Mouse (Mus musculus) frontal cortex, postnatal 10 days (tissue): ENCODE measurements around the gene Ppp1r12a.

Experiments used
- DNase-seq, 2 experiments: peaks; one replicate each; pipeline ENCODE4 v3.0.0; 2022; ENCODE audit warnings: low spot score in 2 of 2, mixed read lengths in 1 of 2

Ppp1r12a gene

GRCm38 (mm10) chr10:108161261-108162256 lies at the start of gene Ppp1r12a:
Gene Ppp1r12a (plus strand): TSS chr10:108162193.
- peak; percentile 92 to 94 for DNase-seq

DNA sequence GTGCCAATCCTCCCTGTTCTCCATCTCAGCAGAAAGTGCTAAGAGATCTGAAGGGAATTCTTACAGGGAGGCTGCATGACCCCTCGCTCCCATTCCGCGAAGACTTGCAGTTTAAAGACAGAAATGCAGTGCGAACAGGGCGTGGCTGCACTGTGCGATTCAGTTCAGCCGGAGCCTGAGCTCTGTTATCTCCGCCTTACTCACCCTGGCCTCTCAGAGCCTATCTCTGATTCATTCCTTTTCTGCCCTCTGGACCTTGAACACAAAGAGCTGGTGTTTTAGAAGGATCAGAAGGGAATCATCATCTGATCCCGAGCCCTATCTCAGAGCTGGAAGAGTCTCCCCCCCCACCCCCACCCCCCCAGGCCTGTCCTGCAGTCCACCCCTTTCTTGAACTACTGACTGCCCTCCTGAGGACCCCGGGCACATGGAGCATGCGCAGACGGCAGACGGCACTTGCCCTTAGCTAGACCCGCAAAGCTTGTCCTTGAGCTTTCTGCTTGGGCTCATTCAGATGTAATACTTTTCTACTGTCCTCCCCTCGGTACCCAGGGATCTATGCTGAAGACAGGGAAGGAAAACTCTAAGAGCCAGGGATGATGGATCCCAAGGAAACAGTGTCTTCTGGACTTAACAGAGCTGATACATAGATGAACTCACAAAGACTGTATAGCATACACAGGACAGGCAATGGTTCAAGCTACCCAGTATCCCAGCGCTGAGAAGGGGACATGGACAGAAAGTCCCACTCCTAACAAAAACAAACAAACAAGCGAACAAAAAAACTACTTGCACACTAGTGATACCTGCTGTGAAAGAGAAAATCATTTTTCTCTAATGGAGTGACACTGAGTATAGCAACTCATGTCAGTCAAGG lies 48.4 kb upstream of the Ppp1r12a start:
- DNase-seq, result no peak

GRCm38 (mm10) chr10:108118200-108119163 lies 43.5 kb upstream of the Ppp1r12a start:
- DNase-seq, result no peak

GRCm38 (mm10) chr10:108119416-108119815 lies 42.6 kb upstream of the Ppp1r12a start:
- DNase-seq, result no peak

DNA sequence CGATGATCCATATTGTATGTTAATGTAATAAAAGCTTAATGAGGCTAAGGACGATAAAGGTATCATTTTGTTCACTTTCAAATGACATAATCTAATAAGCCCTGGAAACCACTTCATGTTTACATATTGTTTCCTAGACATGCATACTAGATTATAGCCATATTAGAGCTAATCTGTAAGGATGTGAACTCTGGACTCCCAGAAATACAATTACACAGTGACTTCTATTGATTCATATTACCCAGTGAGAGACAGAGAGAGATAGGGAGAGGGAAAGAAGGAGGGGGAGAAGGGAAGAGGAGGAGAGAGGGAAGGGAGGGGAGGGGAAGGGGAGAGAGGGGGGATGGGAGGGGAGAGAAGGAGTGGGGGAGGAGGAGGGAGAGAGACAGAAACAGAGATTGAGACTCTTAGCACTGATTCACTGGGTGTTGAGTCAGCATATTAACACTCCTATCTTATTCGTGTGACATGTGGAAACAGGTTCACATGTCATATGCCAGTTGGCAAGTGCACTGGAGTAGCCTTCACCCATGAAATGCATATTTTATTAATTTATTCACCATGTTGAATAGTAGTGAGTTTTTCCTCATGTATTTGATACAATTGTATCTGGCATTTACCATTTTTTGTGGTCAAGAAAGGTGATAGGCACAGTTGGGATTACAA lies 36.9 kb upstream of the Ppp1r12a start:
- no peak for DNase-seq

GRCm38 (mm10) chr10:108129167-108129566 lies 32.8 kb upstream of the Ppp1r12a start:
- no peak for DNase-seq

DNA sequence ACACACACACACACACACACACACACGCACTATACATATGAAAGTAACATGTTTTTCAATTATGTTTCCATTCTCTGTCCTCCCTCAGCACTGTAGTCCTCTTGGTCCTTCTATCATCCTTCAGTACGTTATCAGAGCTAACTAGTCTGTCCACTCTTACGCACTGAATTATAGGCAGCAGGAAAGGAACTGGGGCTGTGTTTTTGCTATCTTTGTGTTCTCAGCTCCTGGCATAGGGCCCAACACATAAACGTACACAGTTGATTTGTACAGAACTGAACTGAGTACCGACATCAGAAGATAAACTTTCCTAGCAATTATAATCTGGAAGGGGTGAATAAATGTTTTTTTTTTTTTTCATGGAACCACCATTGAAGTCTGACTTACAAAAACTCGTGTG lies 30.1 kb upstream of the Ppp1r12a start:
- DNase-seq, result no peak

DNA sequence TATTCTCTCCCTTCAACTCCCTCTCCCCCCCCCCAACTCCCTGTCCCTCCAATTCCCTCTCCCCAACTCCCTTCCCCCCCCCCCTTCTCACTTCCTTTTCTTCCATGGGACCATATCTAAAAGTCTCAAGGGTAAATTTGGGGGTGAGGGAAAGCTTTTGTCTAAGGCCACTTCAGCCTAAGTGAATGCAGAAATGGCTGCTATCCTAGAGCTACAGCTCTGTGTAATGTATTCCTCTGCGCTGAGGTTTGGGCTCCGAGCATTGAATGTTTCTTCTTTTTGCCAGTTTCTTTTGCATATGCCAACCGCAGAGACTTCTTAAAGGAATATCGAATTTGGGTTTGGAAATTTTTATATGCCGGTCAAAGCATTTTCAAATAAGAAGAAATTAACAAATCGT lies 28.7 kb upstream of the Ppp1r12a start:
- DNase-seq, result no peak

DNA sequence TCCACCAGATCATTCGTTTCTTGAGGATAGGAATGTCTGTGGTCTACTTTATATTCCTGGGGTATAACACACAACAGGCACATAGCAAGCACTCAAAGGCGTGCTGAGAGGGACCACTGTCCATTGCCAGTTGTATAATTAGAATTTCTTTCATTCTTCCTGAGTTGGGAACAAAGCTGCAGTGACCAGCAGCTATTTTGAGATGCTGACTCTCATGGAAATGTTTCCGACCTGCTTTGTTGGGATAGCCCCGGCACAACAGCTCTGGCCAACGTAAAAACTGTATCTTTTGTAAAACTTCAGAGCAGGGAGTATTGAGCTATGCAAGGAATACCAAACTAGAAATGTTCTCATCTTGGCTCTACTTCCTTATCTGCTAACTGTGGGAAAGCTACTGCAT lies 28.2 kb upstream of the Ppp1r12a start:
- no peak for DNase-seq

DNA sequence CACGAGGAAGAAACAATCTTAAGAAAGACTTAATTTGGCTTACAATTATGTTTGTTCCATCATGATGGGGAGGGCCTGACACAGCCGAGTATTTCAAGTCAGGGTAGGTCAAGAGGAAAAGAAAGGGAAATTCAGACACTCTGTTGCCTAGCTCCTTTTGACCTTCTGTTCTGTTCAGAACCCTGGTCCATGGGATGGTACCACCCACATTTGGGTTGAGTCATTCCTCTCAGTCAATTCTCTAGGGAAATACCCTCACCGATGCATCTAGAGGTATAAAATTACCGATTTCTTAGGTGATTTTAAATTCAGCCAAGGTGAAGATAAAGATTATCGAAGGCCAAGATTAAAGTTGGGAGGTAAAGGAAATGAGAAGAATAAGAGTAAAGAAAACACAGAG lies 23.6 kb upstream of the Ppp1r12a start:
- no peak for DNase-seq

- DNase-seq, result no peak
These were observed 22.2 kb upstream of the Ppp1r12a start for GRCm38 (mm10) chr10:108139788-108140187.

DNA sequence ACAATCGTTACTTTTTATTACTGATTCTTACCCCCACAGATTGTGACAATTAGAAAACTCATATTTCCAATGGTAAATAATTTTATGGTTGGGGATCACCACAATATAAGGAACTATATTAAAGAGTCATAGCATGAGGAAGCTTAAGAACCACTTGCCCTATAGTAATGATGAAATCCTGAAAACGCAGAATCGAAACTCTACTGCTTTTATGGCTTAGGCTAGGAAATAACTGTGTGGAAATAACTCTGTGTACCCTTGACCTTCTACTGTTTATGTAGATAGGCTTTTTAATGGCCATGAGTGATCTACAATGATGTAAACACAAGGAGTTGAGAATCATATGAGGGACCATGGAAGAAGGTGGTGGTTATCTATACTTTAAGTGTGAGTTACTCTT lies 21.3 kb upstream of the Ppp1r12a start:
- no peak for DNase-seq

DNA sequence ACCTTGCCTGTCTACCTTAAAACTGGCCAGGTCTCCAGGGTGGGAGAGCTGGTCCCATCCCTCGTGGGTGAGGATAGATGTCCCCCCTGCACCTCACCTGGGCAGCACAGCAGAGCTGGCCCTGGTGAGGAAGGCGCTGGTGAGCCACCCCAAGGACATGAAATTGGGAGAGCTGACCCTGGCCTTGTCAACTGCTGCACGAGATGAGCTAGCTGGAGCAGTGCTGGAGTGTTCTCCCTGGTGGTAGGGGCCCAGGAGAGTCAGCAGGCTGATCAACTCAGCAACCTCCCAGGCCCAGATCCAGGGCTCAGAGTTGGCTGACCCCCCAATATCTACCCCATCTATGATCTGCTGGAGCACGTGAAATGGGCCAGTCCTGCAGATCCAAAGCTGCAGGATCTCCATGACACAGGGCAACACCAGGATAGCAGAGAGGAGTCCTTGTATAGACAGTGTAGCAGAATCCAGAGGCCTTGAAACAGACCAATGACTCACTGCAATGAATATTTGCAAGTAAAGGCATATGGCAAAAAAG lies 17.9 kb upstream of the Ppp1r12a start:
- no peak for DNase-seq

DNA sequence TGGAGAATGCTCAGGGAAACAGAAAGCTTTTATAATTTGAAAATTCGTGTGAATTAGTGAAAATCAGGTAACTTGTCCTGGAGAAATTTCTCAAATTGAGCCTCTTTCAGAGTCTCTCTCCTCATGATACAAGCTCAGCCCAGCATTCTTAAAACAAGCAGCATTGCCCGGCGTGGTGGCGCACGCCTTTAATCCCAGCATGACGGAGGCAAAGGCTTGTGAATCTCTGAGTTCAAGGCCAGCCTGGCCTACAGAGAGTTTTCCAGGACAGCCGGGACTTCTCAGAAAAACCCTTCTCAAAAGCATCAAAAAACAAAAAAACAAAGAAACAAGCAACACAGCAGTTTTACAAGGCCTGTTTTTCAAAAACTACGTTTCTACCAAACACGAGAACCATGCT lies 16.3 kb upstream of the Ppp1r12a start:
- no peak for DNase-seq

GRCm38 (mm10) chr10:108147031-108147430 lies 15.0 kb upstream of the Ppp1r12a start:
- DNase-seq, result no peak

- no peak for DNase-seq
These were observed 8.7 kb upstream of the Ppp1r12a start for GRCm38 (mm10) chr10:108153301-108153700.

DNA sequence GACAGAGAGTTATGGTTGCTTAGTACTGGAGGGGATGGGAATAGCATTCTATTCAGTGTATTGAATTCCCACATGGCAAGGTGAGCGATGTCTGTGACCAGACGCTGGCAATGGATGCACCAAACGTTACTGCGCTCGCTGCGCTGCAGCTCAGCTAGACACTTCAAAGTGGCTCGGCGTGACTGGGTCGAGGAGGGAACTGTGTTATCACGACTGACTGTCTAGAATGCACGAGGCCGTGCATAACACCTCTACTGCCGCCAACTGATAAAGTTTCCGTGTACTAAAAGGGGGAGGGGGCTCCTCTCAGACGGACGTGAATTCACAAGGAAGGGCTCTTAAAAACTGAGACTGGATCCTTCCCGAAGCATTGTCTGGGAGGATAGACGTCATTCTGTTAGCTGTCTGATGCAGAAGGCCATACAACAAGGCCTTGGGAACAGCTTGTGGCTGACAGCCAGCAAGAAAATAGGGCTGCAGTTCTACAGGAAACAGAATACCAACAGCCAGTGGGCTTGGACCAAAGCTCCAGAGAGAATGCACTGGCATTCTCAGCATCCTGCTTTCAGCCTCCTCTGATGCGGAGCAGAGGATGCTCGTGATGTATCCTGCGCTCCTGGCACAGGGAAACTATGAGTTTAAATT lies 6.8 kb upstream of the Ppp1r12a start:
- no peak for DNase-seq

DNA sequence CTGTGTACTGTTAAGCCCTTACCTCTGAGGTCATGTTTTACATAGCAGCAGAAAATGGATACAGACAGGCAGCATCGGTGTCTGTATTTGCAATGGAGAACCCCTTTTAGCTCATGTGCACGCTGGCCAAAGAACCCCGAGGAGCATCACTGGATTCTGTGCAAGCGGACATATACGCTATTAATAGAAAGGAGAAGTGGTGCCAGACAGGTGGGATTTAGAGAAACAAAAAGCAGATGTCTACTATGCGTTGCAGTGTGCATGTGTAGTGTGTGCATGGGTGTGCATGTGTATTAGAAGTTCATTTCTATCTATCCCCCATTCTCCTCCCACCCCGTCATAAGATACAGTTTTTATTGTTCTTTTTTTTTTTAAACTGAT lies 6.3 kb upstream of the Ppp1r12a start:
- no peak for DNase-seq

DNA sequence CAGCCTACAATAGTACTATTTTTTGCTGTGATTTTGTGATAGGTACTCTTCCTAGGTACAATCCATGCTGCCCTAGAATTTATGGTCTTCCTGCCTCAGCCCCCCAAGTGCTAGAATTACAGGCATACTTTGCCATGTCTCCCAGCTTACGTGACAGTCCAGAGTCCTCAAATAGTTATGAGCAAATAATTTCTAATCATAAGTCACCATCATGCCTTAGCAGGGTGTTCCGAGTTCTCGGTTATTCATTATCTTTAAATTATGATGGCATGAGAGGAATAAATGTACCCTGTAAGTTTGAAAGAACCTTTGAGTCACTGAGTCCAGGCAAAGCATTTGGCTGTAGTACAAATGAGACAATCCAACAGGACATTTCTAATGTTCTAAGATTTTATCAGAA lies 5.9 kb upstream of the Ppp1r12a start:
- no peak for DNase-seq

DNA sequence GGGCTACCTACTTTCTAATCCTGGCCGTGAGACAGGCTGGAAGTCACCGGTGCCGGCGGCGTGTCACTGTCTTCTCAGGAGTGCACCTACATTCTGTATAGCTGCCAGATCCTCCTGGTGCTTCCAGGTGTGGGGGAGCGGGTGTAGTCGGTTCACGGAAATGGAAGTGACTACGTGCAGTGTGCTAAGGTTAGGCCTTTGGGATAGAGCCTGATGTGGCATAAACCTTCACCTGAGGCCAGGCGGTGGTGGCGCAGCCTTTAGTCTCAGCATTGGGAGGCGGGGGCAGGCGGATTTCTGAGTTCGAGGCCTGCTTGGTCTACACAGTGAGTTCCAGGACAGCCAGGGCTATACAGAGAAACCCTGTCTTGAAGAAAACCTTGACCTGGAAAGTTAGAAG lies 3.0 kb upstream of the Ppp1r12a start:
- no peak for DNase-seq
